Mouse (Mus musculus) brown adipose tissue, adult 24 weeks (tissue): Measurements from ENCODE around the gene Emc6. TPM values are rescaled to one million over a fixed set of nuclear protein-coding genes. Genes with fewer than 3 reads are reported as not detected.

ENCODE experiments used
- H3K27ac ChIP-seq: fragments of 200-500 bp; replicated peaks from 2 replicates; pipeline ENCODE4 v1.5.1; 2012; ENCODE audit warnings: low read depth, mild to moderate bottlenecking, low read length
- H3K4me1 ChIP-seq: fragments of 200-500 bp; 2 replicates; pipeline ENCODE4 v1.6.1; 2012; ENCODE audit warnings: low read length, mixed read lengths; ENCODE audit not compliant: control insufficient read depth, insufficient read depth, insufficient read length
- H3K4me3 ChIP-seq: fragments of 200-500 bp; 2 replicates; pipeline ENCODE4 v1.5.1; 2012; ENCODE audit warnings: low read depth, mild to moderate bottlenecking, low read length, moderate library complexity; ENCODE audit not compliant: insufficient read depth
- polyA plus RNA-seq: library from polyadenylated mRNA; stranded (reverse); fragments of >200 nt; gene quantifications from 2 replicates; pipeline ENCODE4 v1.2.4, GENCODE M21; 2012; ENCODE audit not compliant: missing spikeins, insufficient read depth, insufficient read length

Emc6 gene
- 183 and 237 TPM in 2 replicates for polyA plus RNA-seq

- peak within 1 kb of the TSS; percentile 97 for H3K27ac ChIP-seq
- H3K4me3 ChIP-seq, result peak within 1 kb of the TSS; percentile 99
- H3K4me1 ChIP-seq, result peaks cover 16% of the 10 kb centered on the region
Measured at GRCm38 (mm10) chr11:73176608-73177508, at the start of gene Emc6, which contains the start of gene Tax1bp3. Gene Emc6, minus strand, starts transcription at chr11:73177037. Gene Tax1bp3, plus strand, starts transcription at chr11:73177083.

GRCm38 (mm10) chr11:73225856-73226255 lies 49.0 kb upstream of the Emc6 start:
- Histone ChIP-seq H3K27ac (no peak overlapping the region), H3K4me3 (no peak overlapping the region), H3K4me1 (no peaks in the 10 kb centered on the region; the same call in 1 of the 2 replicates)

- Histone ChIP-seq H3K4me1 (no peaks in the 10 kb centered on the region; the same call in 1 of the 2 replicates), H3K27ac (no peak overlapping the region)
Measured at GRCm38 (mm10) chr11:73223966-73224365, 47.1 kb upstream of the Emc6 start.

GRCm38 (mm10) chr11:73222846-73223245 lies 46.0 kb upstream of the Emc6 start:
- no peak overlapping the region for H3K27ac ChIP-seq
- no peak overlapping the region for H3K4me3 ChIP-seq
- H3K4me1 ChIP-seq, result no peaks in the 10 kb centered on the region

More at GRCm38 (mm10) chr11:73223966-73224365, 47.1 kb upstream of the Emc6 start:
- no peak overlapping the region for H3K4me3 ChIP-seq

GRCm38 (mm10) chr11:73220651-73221050 lies 43.8 kb upstream of the Emc6 start:
- Histone ChIP-seq H3K27ac (no peak overlapping the region), H3K4me1 (no peaks in the 10 kb centered on the region; the same call in 1 of the 2 replicates), H3K4me3 (no peak overlapping the region)

- no peaks in the 10 kb centered on the region; the same call in 1 of the 2 replicates for H3K4me1 ChIP-seq
- H3K4me3 ChIP-seq, result no peak overlapping the region
- H3K27ac ChIP-seq, result no peak overlapping the region
Measured at GRCm38 (mm10) chr11:73219671-73220070, 42.8 kb upstream of the Emc6 start.

GRCm38 (mm10) chr11:73213956-73214355 lies 37.1 kb upstream of the Emc6 start:
- H3K4me3 ChIP-seq, result no peak overlapping the region
- no peak overlapping the region for H3K27ac ChIP-seq
- H3K4me1 ChIP-seq, result no peaks in the 10 kb centered on the region; the same call in 1 of the 2 replicates

- no peak overlapping the region for H3K27ac ChIP-seq
- no peaks in the 10 kb centered on the region for H3K4me1 ChIP-seq
- no peak overlapping the region for H3K4me3 ChIP-seq
Measured at GRCm38 (mm10) chr11:73207621-73208020, 30.8 kb upstream of the Emc6 start.

- H3K27ac ChIP-seq, result no peak overlapping the region
- no peak overlapping the region for H3K4me3 ChIP-seq
- peaks cover 5% of the 10 kb centered on the region; the same call in 1 of the 2 replicates for H3K4me1 ChIP-seq
Measured at GRCm38 (mm10) chr11:73205194-73205593, 28.4 kb upstream of the Emc6 start.

- H3K4me3 ChIP-seq, result no peak overlapping the region
- H3K4me1 ChIP-seq, result peaks cover 5% of the 10 kb centered on the region; the same call in 1 of the 2 replicates
- no peak overlapping the region for H3K27ac ChIP-seq
Measured at GRCm38 (mm10) chr11:73203895-73204294, 27.1 kb upstream of the Emc6 start.

- H3K4me1 ChIP-seq, result peaks cover 5% of the 10 kb centered on the region; the same call in 1 of the 2 replicates
- no peak overlapping the region for H3K4me3 ChIP-seq
- H3K27ac ChIP-seq, result peak overlapping the region; percentile 56; the same call in 1 of the 2 replicates
Measured at GRCm38 (mm10) chr11:73201597-73201996, 24.8 kb upstream of the Emc6 start.

- Histone ChIP-seq H3K4me3 (no peak overlapping the region), H3K4me1 (peaks cover 5% of the 10 kb centered on the region; the same call in 1 of the 2 replicates), H3K27ac (peak overlapping the region; percentile 56)
Measured at GRCm38 (mm10) chr11:73201021-73201420, 24.2 kb upstream of the Emc6 start.

- H3K27ac ChIP-seq, result 0 out of 2 replicates have a peak overlapping the region, but pooled peaks have one; percentile 61
- peak overlapping the region; percentile 88 for H3K4me3 ChIP-seq
- H3K4me1 ChIP-seq, result peaks cover 5% of the 10 kb centered on the region; the same call in 1 of the 2 replicates
Measured at GRCm38 (mm10) chr11:73199879-73200278, 23.0 kb upstream of the Emc6 start.

- peak within 1 kb of the TSS; percentile 83 for H3K27ac ChIP-seq
- peak within 1 kb of the TSS; percentile 88 for H3K4me3 ChIP-seq
- H3K4me1 ChIP-seq, result peaks cover 5% of the 10 kb centered on the region; the same call in 1 of the 2 replicates
Measured at GRCm38 (mm10) chr11:73199230-73199712, 22.4 kb upstream of the Emc6 start, which contains the start of gene Shpk. Gene Shpk, plus strand, starts transcription at chr11:73199460.

- H3K4me3 ChIP-seq, result peak within 1 kb of the TSS; percentile 88
- peak within 1 kb of the TSS; percentile 83 for H3K27ac ChIP-seq
- H3K4me1 ChIP-seq, result peaks cover 5% of the 10 kb centered on the region; the same call in 1 of the 2 replicates
Measured at GRCm38 (mm10) chr11:73198603-73199229, 21.9 kb upstream of the Emc6 start, which contains the start of gene Ctns. Gene Ctns, minus strand, starts transcription at chr11:73199042.
